Mouse (Mus musculus) lung, postnatal 0 days (tissue): Measurements from ENCODE around the gene Lsm14a. TPM values are rescaled to one million over a fixed set of nuclear protein-coding genes. Genes with fewer than 3 reads are reported as not detected.

Experiments
- ATAC-seq: fragments of 200-750 bp; cut with Nextera tagmentation; 2 replicates; pipeline ENCODE4 v1.8.0; 2017; ENCODE audit warnings: moderate library complexity
- DNase-seq: peaks from one replicate; pipeline ENCODE4 v3.0.0-alpha.2; 2016; ENCODE audit warnings: low spot score
- H3K27ac ChIP-seq: fragments of 300-500 bp; sonication (generic); 2 replicates; pipeline ENCODE4 v1.5.1; 2014; ENCODE audit warnings: antibody characterized with exemption, mild to moderate bottlenecking, low read length, mixed read lengths
- H3K27me3 ChIP-seq: fragments of 300-500 bp; sonication (generic); replicated peaks from 2 replicates; pipeline ENCODE4 v1.6.1; 2014; ENCODE audit warnings: low read length, mixed read lengths; ENCODE audit not compliant: insufficient read depth
- H3K36me3 ChIP-seq: fragments of 300-500 bp; sonication (generic); 2 replicates; pipeline ENCODE4 v1.6.1; 2014; ENCODE audit warnings: low read length, mixed read lengths; ENCODE audit not compliant: insufficient read depth
- H3K4me1 ChIP-seq: fragments of 300-500 bp; sonication (generic); 2 replicates; pipeline ENCODE4 v1.6.1; 2014; ENCODE audit warnings: antibody characterized with exemption, low read depth, low read length, mixed read lengths; ENCODE audit not compliant: insufficient read depth
- H3K4me2 ChIP-seq: fragments of 300-500 bp; sonication (generic); replicated peaks from 2 replicates; pipeline ENCODE4 v1.6.1; 2014; ENCODE audit warnings: low read depth, mild to moderate bottlenecking, low read length, moderate library complexity, mixed read lengths
- H3K4me3 ChIP-seq: fragments of 300-500 bp; sonication (generic); 2 replicates; pipeline ENCODE4 v1.5.1; 2014; ENCODE audit warnings: low read depth, low read length
- H3K9ac ChIP-seq: fragments of 300-500 bp; sonication (generic); replicated peaks from 2 replicates; pipeline ENCODE4 v1.6.1; 2014; ENCODE audit warnings: low read depth, mild to moderate bottlenecking
- H3K9me3 ChIP-seq: fragments of 300-500 bp; sonication (generic); 2 replicates; pipeline ENCODE4 v1.6.1; 2016; ENCODE audit warnings: low read length, mixed read lengths
- CTCF ChIP-seq: IDR thresholded peaks from 2 replicates; pipeline ENCODE4 v1.5.1; 2016; ENCODE audit warnings: antibody characterized with exemption, mild to moderate bottlenecking
- EP300 ChIP-seq: IDR thresholded peaks from 2 replicates; pipeline ENCODE4 v1.6.1; 2016; ENCODE audit warnings: antibody characterized with exemption, mild to moderate bottlenecking, control low read depth
- WGBS: fragments of 180-500 bp; shearing (Covaris S2); extraction: QIAGEN DNeasy Blood & Tissue Kit; methylation state at CpG from one replicate; pipeline ENCODE4 v1.1.7; 2014; 5-methylcytosine and 5-hydroxymethylcytosine counted together
- polyA plus RNA-seq: library from polyadenylated mRNA; unstranded; fragments of >200 nt; fragmentation: Nextera tagmentation; extraction: Ambion mirVana; gene quantifications from 2 replicates; pipeline ENCODE4 v1.2.1, GENCODE M21; 2015

Gene Lsm14a
- 76.1 and 80.2 TPM in 2 replicates for polyA plus RNA-seq

DNA sequence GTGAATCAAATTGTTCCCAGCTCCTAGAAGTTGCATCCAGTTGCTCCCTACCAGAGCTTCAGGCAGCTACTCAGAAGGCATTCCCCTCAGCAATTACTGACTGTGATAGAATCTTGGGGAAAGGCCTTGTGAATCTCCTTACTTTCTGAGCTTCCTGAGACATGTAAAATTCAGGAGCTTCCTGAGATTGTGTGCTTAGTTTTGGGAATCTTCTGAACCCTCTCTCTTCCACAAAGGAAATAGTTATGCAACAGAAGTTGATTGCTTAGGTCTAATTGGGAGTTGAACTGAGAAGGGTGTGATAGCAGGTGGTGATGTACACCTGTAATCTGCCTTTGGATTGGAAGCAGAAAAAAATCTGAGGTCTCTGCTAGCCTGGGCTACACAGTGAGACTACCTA is at the start of gene Lsm14a:
Gene Lsm14a, minus strand, starts transcription at position 101 of the 400 bp plus-strand sequence.
- DNase-seq (no peak), ATAC-seq (no peak)

DNA sequence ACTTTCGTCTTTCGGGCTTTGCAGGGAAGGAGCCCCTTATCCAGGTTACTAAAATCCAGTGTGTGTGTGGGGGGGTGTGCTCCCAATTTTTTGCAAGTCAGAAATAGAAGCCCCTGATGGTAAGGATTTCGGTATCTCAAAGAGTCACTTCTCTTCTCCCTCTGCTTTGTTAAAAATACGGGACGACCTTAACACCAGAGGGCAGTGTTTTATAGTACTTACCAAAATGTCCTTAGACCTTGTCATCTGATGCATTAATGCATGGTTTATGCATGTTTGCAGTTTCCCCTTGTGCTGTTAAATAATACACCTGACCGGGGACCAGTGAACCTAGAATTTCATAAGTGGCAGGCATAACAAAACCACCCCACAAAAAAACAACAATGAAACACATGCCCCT is 45.8 kb upstream of the Lsm14a start:
- no peaks in the 10 kb centered on the region for H3K27me3 ChIP-seq
- no peaks in the 10 kb centered on the region for H3K4me1 ChIP-seq
- H3K27ac ChIP-seq = no peak overlapping the region
- DNase-seq (peak; percentile 64), ATAC-seq (no peak)
- H3K4me2 ChIP-seq = no peak overlapping the region
- no peak overlapping the region for H3K9ac ChIP-seq
- no peaks in the 10 kb centered on the region for H3K9me3 ChIP-seq
- WGBS = 32% methylated on average over 6 of the region's 6 CpGs
- H3K4me3 ChIP-seq = no peak overlapping the region
- TF ChIP-seq CTCF = peak; percentile 69
- TF ChIP-seq EP300 = no peak
- no peaks in the 10 kb centered on the region for H3K36me3 ChIP-seq

More for the DNA sequence above, at the start of gene Lsm14a:
- no peak within 1 kb of the TSS for H3K4me3 ChIP-seq
- no peaks in the 10 kb centered on the region for H3K27me3 ChIP-seq
- H3K4me2 ChIP-seq = no peak within 1 kb of the TSS
- H3K36me3 ChIP-seq = no peaks in the 10 kb centered on the region
- TF ChIP-seq EP300 (no peak), CTCF (no peak)
- H3K9me3 ChIP-seq = no peaks in the 10 kb centered on the region
- H3K4me1 ChIP-seq = no peaks in the 10 kb centered on the region
- no peak within 1 kb of the TSS for H3K9ac ChIP-seq
- no peak within 1 kb of the TSS for H3K27ac ChIP-seq

DNA sequence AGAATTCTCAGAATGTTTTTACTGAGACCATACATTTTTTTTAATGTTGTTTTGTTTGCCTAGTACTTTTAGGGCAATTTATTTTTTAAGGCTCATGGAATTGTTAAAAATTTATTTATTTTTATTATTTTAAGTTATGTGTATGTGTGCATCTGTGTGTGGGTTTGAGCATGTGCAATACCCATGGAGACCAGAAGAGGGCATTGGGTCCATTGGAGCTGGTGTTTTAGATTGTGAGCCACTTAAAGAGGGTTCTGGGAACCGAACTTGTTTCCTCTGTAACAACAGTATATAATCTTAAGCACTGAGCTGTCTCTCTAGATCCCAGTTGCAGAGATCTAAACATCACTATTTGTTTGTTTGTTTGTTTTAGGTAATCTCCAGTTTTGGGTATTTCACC is 40.5 kb upstream of the Lsm14a start:
- H3K4me2 ChIP-seq = no peak overlapping the region
- H3K27ac ChIP-seq = no peak overlapping the region
- H3K9me3 ChIP-seq = no peaks in the 10 kb centered on the region
- 86% methylated on average over 1 of the region's 1 CpGs for WGBS
- DNase-seq (no peak), ATAC-seq (no peak)
- no peaks in the 10 kb centered on the region for H3K27me3 ChIP-seq
- no peak for TF ChIP-seq EP300
- peak; percentile 20; the same call in 1 of the 2 replicates for TF ChIP-seq CTCF
- H3K4me3 ChIP-seq = no peak overlapping the region
- no peaks in the 10 kb centered on the region for H3K4me1 ChIP-seq
- no peak overlapping the region for H3K9ac ChIP-seq
- H3K36me3 ChIP-seq = no peaks in the 10 kb centered on the region

DNA sequence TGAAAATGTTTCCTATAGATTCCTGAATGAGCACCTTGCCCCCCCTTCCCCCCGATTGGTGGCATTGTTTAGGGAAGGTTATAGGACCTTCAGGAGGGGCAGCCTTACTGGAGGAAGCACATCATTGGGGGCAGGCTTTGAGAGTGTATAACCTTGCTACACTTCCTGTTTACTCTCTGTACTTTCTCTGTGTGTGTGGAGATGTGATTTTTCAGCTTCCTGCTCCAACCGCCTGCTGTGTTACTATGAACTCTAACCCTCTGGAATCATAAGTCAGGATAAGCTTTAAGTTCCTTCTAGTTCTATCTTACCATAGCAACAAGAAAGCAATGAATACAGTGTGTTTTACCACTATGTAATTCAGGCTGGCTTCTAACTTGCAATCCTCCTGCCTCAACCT is 28.1 kb upstream of the Lsm14a start:
- TF ChIP-seq CTCF (no peak), EP300 (no peak)
- Histone ChIP-seq H3K9me3 (no peaks in the 10 kb centered on the region), H3K4me3 (no peak overlapping the region), H3K9ac (no peak overlapping the region), H3K4me2 (no peak overlapping the region), H3K4me1 (no peaks in the 10 kb centered on the region), H3K27me3 (no peaks in the 10 kb centered on the region), H3K27ac (no peak overlapping the region), H3K36me3 (no peaks in the 10 kb centered on the region)
- DNase-seq (no peak), ATAC-seq (no peak)
- 58% methylated on average over 2 of the region's 2 CpGs for WGBS

DNA sequence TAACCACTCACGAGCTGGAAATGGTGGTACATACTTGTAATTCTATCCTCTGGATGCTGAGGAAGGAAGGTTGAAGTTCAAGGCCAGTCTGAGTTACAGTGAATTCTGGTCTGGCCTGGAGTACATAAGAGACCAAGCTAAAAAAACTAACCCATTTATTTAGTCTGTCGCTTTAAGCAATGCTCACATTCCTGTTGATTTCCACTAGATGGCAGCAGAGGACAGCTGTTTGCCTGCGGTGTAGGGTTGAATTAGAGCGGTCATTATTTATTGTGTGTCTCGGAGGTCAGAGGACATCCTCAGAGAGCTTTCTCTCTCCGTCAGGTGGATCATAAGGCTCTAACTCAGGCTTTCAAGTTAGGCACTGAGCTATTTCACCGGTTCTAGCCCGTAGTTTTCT is 14.4 kb upstream of the Lsm14a start:
- Histone ChIP-seq H3K36me3 (no peaks in the 10 kb centered on the region), H3K4me2 (no peak overlapping the region), H3K27me3 (no peaks in the 10 kb centered on the region), H3K9ac (no peak overlapping the region), H3K9me3 (no peaks in the 10 kb centered on the region), H3K4me1 (no peaks in the 10 kb centered on the region), H3K4me3 (no peak overlapping the region), H3K27ac (no peak overlapping the region)
- TF ChIP-seq EP300 (no peak), CTCF (peak; percentile 97)
- WGBS = 9% methylated on average over 8 of the region's 8 CpGs
- DNase-seq (peak; percentile 90), ATAC-seq (peak; percentile 74)

DNA sequence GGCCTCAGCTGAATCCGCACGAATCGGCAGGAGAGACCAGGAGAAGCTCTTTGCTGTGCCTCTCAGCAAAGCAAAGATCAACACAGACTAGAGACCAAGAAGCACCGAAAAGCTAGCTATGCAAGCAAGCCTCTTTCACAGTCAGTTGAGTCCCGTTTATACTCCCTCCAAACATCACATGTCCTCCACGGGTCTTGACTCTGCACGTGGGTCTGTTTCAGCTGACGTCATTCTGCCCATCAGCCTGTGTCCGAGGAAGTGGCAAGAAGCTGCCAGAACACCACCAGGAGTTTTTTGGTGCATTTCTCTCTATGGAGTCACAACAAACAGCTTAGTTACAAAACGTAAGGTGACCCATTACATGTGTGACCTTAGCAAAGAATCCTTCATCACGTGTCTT is 10.8 kb upstream of the Lsm14a start:
- Histone ChIP-seq H3K9me3 (no peaks in the 10 kb centered on the region), H3K36me3 (no peaks in the 10 kb centered on the region), H3K4me2 (no peak overlapping the region), H3K4me1 (no peaks in the 10 kb centered on the region), H3K27ac (no peak overlapping the region), H3K4me3 (no peak overlapping the region), H3K27me3 (no peaks in the 10 kb centered on the region), H3K9ac (no peak overlapping the region)
- no peak for ATAC-seq
- 45% methylated on average over 11 of the region's 11 CpGs for WGBS
- no peak for DNase-seq
- no peak for TF ChIP-seq CTCF

DNA sequence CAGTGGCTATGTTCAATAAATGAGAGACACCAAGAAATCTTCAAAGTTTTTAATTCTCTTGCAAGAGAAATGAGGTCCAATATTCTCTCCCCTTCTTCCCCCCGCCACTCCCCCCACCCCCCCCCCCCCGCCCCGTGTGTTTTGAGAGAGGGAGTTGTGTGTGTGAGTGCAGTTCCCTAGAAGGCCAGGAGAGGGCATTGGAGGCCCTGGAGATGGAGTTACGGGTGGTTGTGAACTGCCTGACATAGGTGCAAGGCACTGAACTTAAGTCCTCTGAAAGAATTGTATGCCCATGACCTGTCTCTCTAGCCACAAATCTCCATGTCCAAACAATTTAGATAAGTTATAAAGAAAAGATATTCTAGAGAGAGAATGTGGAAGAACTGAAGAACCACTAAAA is 7.0 kb upstream of the Lsm14a start:
- ATAC-seq = no peak
- DNase-seq = no peak
- Histone ChIP-seq H3K27ac (no peak overlapping the region), H3K4me1 (no peaks in the 10 kb centered on the region), H3K36me3 (no peaks in the 10 kb centered on the region), H3K9me3 (no peaks in the 10 kb centered on the region), H3K4me2 (no peak overlapping the region), H3K4me3 (no peak overlapping the region), H3K9ac (no peak overlapping the region), H3K27me3 (no peaks in the 10 kb centered on the region)
- 53% methylated on average over 2 of the region's 4 CpGs for WGBS
- TF ChIP-seq CTCF (peak; percentile 34; the same call in 1 of the 2 replicates), EP300 (no peak)
